Mouse (Mus musculus): ENCODE results near the gene Rgs14. TPM values are rescaled to one million over a fixed set of nuclear protein-coding genes. Genes with fewer than 3 reads are reported as not detected.

Gene Rgs14
- total and polyA plus RNA-seq, 2 experiments from 2014 or later = 0.76 to 0.78 TPM

GRCm38 (mm10) chr13:55420933-55421800 is 51.6 kb downstream of the Rgs14 start:
- Histone ChIP-seq H3K36me3 (ENCODE audit: insufficient read depth, low read length) (no peaks in the 10 kb centered on the region), H3K4me3 (ENCODE audit: low read length) (peak overlapping the region; percentile 18), H3K9me3 (ENCODE audit: low read length) (no peaks in the 10 kb centered on the region), H3K4me2 (ENCODE audit: low read depth, low read length) (peak overlapping the region; percentile 47), H3K27ac (no peak overlapping the region), H3K9ac (replicated peaks; ENCODE audit: low read length) (no peak overlapping the region; the same call in 1 of the 2 replicates), H3K27me3 (ENCODE audit: insufficient read depth, low read length) (peaks cover 16% of the 10 kb centered on the region), H3K4me1 (ENCODE audit: insufficient read depth, low read length) (no peaks in the 10 kb centered on the region; the same call in 1 of the 2 replicates)
- TF ChIP-seq CTCF (IDR thresholded peaks at IDR 0.05; ENCODE audit: low read depth) = peak; percentile 84
- DNase-seq (ENCODE audit: low spot score) (peak; percentile 83), ATAC-seq (peak; percentile 73)
- 11% methylated on average over 35 of the region's 35 CpGs for WGBS

GRCm38 (mm10) chr13:55426613-55427012 is 57.1 kb downstream of the Rgs14 start, which contains the start of gene F12:
Gene F12 (minus strand): TSS chr13:55426793.
- WGBS = 89% methylated on average over 10 of the region's 10 CpGs
- H3K9me3 ChIP-seq (ENCODE audit: low read length) = 0 out of 2 replicates have a peak, but pooled peaks cover 2% of the 10 kb centered on the region
- no peaks in the 10 kb centered on the region for H3K36me3 ChIP-seq (ENCODE audit: insufficient read depth, low read length)

GRCm38 (mm10) chr13:55429226-55429888 is 59.8 kb downstream of the Rgs14 start:
- ATAC-seq (no peak), DNase-seq (ENCODE audit: low spot score) (no peak)
- no peaks in the 10 kb centered on the region for H3K4me1 ChIP-seq (ENCODE audit: insufficient read depth, low read length)
- H3K27me3 ChIP-seq (ENCODE audit: insufficient read depth, low read length) = no peaks in the 10 kb centered on the region
- 0 out of 2 replicates have a peak, but pooled peaks cover 2% of the 10 kb centered on the region for H3K9me3 ChIP-seq (ENCODE audit: low read length)
- no peak for TF ChIP-seq CTCF (IDR thresholded peaks at IDR 0.05; ENCODE audit: low read depth)
- H3K4me2 ChIP-seq (ENCODE audit: low read depth, low read length) = no peak overlapping the region
- H3K9ac ChIP-seq (replicated peaks; ENCODE audit: low read length) = no peak overlapping the region
- H3K36me3 ChIP-seq (ENCODE audit: insufficient read depth, low read length) = no peaks in the 10 kb centered on the region
- H3K27ac ChIP-seq = no peak overlapping the region
- 73% methylated on average over 12 of the region's 12 CpGs for WGBS
- no peak overlapping the region for H3K4me3 ChIP-seq (ENCODE audit: low read length)

More at GRCm38 (mm10) chr13:55426613-55427012, 57.1 kb downstream of the Rgs14 start, which contains the start of gene F12:
- Histone ChIP-seq H3K9ac (replicated peaks; ENCODE audit: low read length) (no peak within 1 kb of the TSS), H3K27me3 (ENCODE audit: insufficient read depth, low read length) (no peaks in the 10 kb centered on the region), H3K27ac (no peak within 1 kb of the TSS), H3K4me3 (ENCODE audit: low read length) (no peak within 1 kb of the TSS), H3K4me1 (ENCODE audit: insufficient read depth, low read length) (no peaks in the 10 kb centered on the region), H3K4me2 (ENCODE audit: low read depth, low read length) (no peak within 1 kb of the TSS)
- no peak for TF ChIP-seq CTCF (IDR thresholded peaks at IDR 0.05; ENCODE audit: low read depth)
- ATAC-seq (no peak), DNase-seq (ENCODE audit: low spot score) (no peak)

GRCm38 (mm10) chr13:55430566-55430965 is 61.0 kb downstream of the Rgs14 start:
- H3K4me1 ChIP-seq (ENCODE audit: insufficient read depth, low read length) = no peaks in the 10 kb centered on the region

GRCm38 (mm10) chr13:55431889-55432685 is 62.6 kb downstream of the Rgs14 start:
- Histone ChIP-seq H3K4me1 (ENCODE audit: insufficient read depth, low read length) (no peaks in the 10 kb centered on the region), H3K27me3 (ENCODE audit: insufficient read depth, low read length) (no peaks in the 10 kb centered on the region), H3K9ac (replicated peaks; ENCODE audit: low read length) (no peak overlapping the region), H3K27ac (no peak overlapping the region), H3K36me3 (ENCODE audit: insufficient read depth, low read length) (no peaks in the 10 kb centered on the region), H3K9me3 (ENCODE audit: low read length) (0 out of 2 replicates have a peak, but pooled peaks cover 2% of the 10 kb centered on the region), H3K4me3 (ENCODE audit: low read length) (no peak overlapping the region), H3K4me2 (ENCODE audit: low read depth, low read length) (no peak overlapping the region)
- no peak for ATAC-seq
- WGBS = 74% methylated on average over 10 of the region's 10 CpGs
- TF ChIP-seq CTCF (IDR thresholded peaks at IDR 0.05; ENCODE audit: low read depth) = no peak
- DNase-seq (ENCODE audit: low spot score) = no peak

More at GRCm38 (mm10) chr13:55430566-55430965, 61.0 kb downstream of the Rgs14 start:
- no peak overlapping the region for H3K27ac ChIP-seq
- no peak for DNase-seq (ENCODE audit: low spot score)
- no peaks in the 10 kb centered on the region for H3K27me3 ChIP-seq (ENCODE audit: insufficient read depth, low read length)
- no peaks in the 10 kb centered on the region for H3K36me3 ChIP-seq (ENCODE audit: insufficient read depth, low read length)
- 82% methylated on average over 2 of the region's 2 CpGs for WGBS
- ATAC-seq = no peak
- H3K4me3 ChIP-seq (ENCODE audit: low read length) = no peak overlapping the region
- 0 out of 2 replicates have a peak, but pooled peaks cover 2% of the 10 kb centered on the region for H3K9me3 ChIP-seq (ENCODE audit: low read length)
- H3K4me2 ChIP-seq (ENCODE audit: low read depth, low read length) = no peak overlapping the region
- no peak for TF ChIP-seq CTCF (IDR thresholded peaks at IDR 0.05; ENCODE audit: low read depth)
- no peak overlapping the region for H3K9ac ChIP-seq (replicated peaks; ENCODE audit: low read length)

Other genes with a start within 250 kb of the Rgs14 start
- not detected in 2 replicates for gene Gm17617, start 236.2 kb upstream of the Rgs14 start, total RNA-seq (2014; rRNA removed)
- gene Gm17617, start 236.2 kb upstream of the Rgs14 start, polyA plus RNA-seq (2015; fragmentation: Nextera tagmentation; extraction: Ambion mirVana) = not detected in 2 replicates
- 0.84 and 2.5 TPM in 2 replicates for gene Fgfr4, start 217.1 kb upstream of the Rgs14 start, total RNA-seq (2014; rRNA removed)
- 1.0 and 1.5 TPM in 2 replicates for gene Fgfr4, start 217.1 kb upstream of the Rgs14 start, polyA plus RNA-seq (2015; fragmentation: Nextera tagmentation; extraction: Ambion mirVana)
- 59.3 and 78.2 TPM in 2 replicates for gene Nsd1, start 159.9 kb upstream of the Rgs14 start, total RNA-seq (2014; rRNA removed)
- 64.0 and 67.7 TPM in 2 replicates for gene Nsd1, start 159.9 kb upstream of the Rgs14 start, polyA plus RNA-seq (2015; fragmentation: Nextera tagmentation; extraction: Ambion mirVana)
- 197 and 213 TPM in 2 replicates for gene Prelid1, start 49.2 kb upstream of the Rgs14 start, total RNA-seq (2014; rRNA removed)
- gene Prelid1, start 49.2 kb upstream of the Rgs14 start, polyA plus RNA-seq (2015; fragmentation: Nextera tagmentation; extraction: Ambion mirVana) = 309 and 327 TPM in 2 replicates
- gene Rab24, start 47.8 kb upstream of the Rgs14 start, total RNA-seq (2014; rRNA removed) = 65.3 and 78.8 TPM in 2 replicates
- 84.7 and 89.4 TPM in 2 replicates for gene Rab24, start 47.8 kb upstream of the Rgs14 start, polyA plus RNA-seq (2015; fragmentation: Nextera tagmentation; extraction: Ambion mirVana)
- gene Mxd3, start 39.9 kb upstream of the Rgs14 start, total RNA-seq (2014; rRNA removed) = 16.3 and 16.8 TPM in 2 replicates
- gene Mxd3, start 39.9 kb upstream of the Rgs14 start, polyA plus RNA-seq (2015; fragmentation: Nextera tagmentation; extraction: Ambion mirVana) = 11.2 and 11.7 TPM in 2 replicates
- 60.7 and 72.2 TPM in 2 replicates for gene Lman2, start 6.9 kb upstream of the Rgs14 start, total RNA-seq (2014; rRNA removed)
- gene Lman2, start 6.9 kb upstream of the Rgs14 start, polyA plus RNA-seq (2015; fragmentation: Nextera tagmentation; extraction: Ambion mirVana) = 36.4 and 37.0 TPM in 2 replicates
- not detected in 2 replicates for gene Slc34a1, start 28.5 kb downstream of the Rgs14 start, total RNA-seq (2014; rRNA removed)
- not detected in 2 replicates for gene Slc34a1, start 28.5 kb downstream of the Rgs14 start, polyA plus RNA-seq (2015; fragmentation: Nextera tagmentation; extraction: Ambion mirVana)
- 0.52 TPM in 1 of 2 replicates, not detected in the other for gene Pfn3, start 45.5 kb downstream of the Rgs14 start, total RNA-seq (2014; rRNA removed)
- gene Pfn3, start 45.5 kb downstream of the Rgs14 start, polyA plus RNA-seq (2015; fragmentation: Nextera tagmentation; extraction: Ambion mirVana) = 0.37 and 0.68 TPM in 2 replicates
- gene F12, start 57.1 kb downstream of the Rgs14 start, total RNA-seq (2014; rRNA removed) = not detected in 2 replicates
- 0.26 and 0.48 TPM in 2 replicates for gene F12, start 57.1 kb downstream of the Rgs14 start, polyA plus RNA-seq (2015; fragmentation: Nextera tagmentation; extraction: Ambion mirVana)
- gene Grk6, start 75.3 kb downstream of the Rgs14 start, total RNA-seq (2014; rRNA removed) = 72.2 and 72.6 TPM in 2 replicates
- 34.7 and 35.5 TPM in 2 replicates for gene Grk6, start 75.3 kb downstream of the Rgs14 start, polyA plus RNA-seq (2015; fragmentation: Nextera tagmentation; extraction: Ambion mirVana)
- gene Prr7, start 94.5 kb downstream of the Rgs14 start, total RNA-seq (2014; rRNA removed) = 106 and 119 TPM in 2 replicates
- 4.6 and 4.9 TPM in 2 replicates for gene Prr7, start 94.5 kb downstream of the Rgs14 start, polyA plus RNA-seq (2015; fragmentation: Nextera tagmentation; extraction: Ambion mirVana)
- gene Dbn1, start 118.4 kb downstream of the Rgs14 start, total RNA-seq (2014; rRNA removed) = 442 and 446 TPM in 2 replicates
- 369 and 371 TPM in 2 replicates for gene Dbn1, start 118.4 kb downstream of the Rgs14 start, polyA plus RNA-seq (2015; fragmentation: Nextera tagmentation; extraction: Ambion mirVana)
- 43.4 and 49.9 TPM in 2 replicates for gene Pdlim7, start 143.9 kb downstream of the Rgs14 start, total RNA-seq (2014; rRNA removed)
- 133 TPM in 2 replicates for gene Pdlim7, start 143.9 kb downstream of the Rgs14 start, polyA plus RNA-seq (2015; fragmentation: Nextera tagmentation; extraction: Ambion mirVana)
- 4.7 and 5.2 TPM in 2 replicates for gene Dok3, start 159.6 kb downstream of the Rgs14 start, total RNA-seq (2014; rRNA removed)
- gene Dok3, start 159.6 kb downstream of the Rgs14 start, polyA plus RNA-seq (2015; fragmentation: Nextera tagmentation; extraction: Ambion mirVana) = 1.1 and 1.6 TPM in 2 replicates
- 48.6 and 53.4 TPM in 2 replicates for gene Ddx41, start 166.9 kb downstream of the Rgs14 start, total RNA-seq (2014; rRNA removed)
- 44.4 and 47.2 TPM in 2 replicates for gene Ddx41, start 166.9 kb downstream of the Rgs14 start, polyA plus RNA-seq (2015; fragmentation: Nextera tagmentation; extraction: Ambion mirVana)
- 60.2 and 87.5 TPM in 2 replicates for gene Fam193b, start 201.4 kb downstream of the Rgs14 start, total RNA-seq (2014; rRNA removed)
- 38.8 and 38.9 TPM in 2 replicates for gene Fam193b, start 201.4 kb downstream of the Rgs14 start, polyA plus RNA-seq (2015; fragmentation: Nextera tagmentation; extraction: Ambion mirVana)
- gene Tmed9, start 204.0 kb downstream of the Rgs14 start, total RNA-seq (2014; rRNA removed) = 59.3 and 66.7 TPM in 2 replicates
- 105 and 117 TPM in 2 replicates for gene Tmed9, start 204.0 kb downstream of the Rgs14 start, polyA plus RNA-seq (2015; fragmentation: Nextera tagmentation; extraction: Ambion mirVana)
- 66.7 and 66.8 TPM in 2 replicates for gene B4galt7, start 230.2 kb downstream of the Rgs14 start, total RNA-seq (2014; rRNA removed)
- gene B4galt7, start 230.2 kb downstream of the Rgs14 start, polyA plus RNA-seq (2015; fragmentation: Nextera tagmentation; extraction: Ambion mirVana) = 42.9 and 44.0 TPM in 2 replicates

All from hindbrain, postnatal 0 days (tissue).